Comparison of ENCODE assay signal across 8 mouse cellular contexts in genomic region chr11:74522487-74523209, GRCm38 (mm10).
DNase-seq lines count a peak whose midpoint lies in the region; ATAC-seq and TF ChIP-seq lines count a peak whose summit lies in the region.

No protein-coding gene starts in this region.

- H3K4me1 ChIP-seq in embryonic fibroblast, embryonic 13.5 days (ENCODE audit: control insufficient read depth, insufficient read depth, low read length) = no peaks in the 10 kb centered on the region

- intact Hi-C loops in heart, postnatal 36 days (cut with DNase I) = no loop called here

- peak; percentile 52 for DNase-seq in CD4-positive helper T cell, adult 2 months (ENCODE audit: low read depth, low spot score)
- peak; percentile 86 for DNase-seq in adrenal gland, postnatal 10 days
- peak; percentile 73 to 81 for DNase-seq in heart, postnatal 36 days
- peak; percentile 46 to 70 for DNase-seq in layer of hippocampus, postnatal 10 days (ENCODE audit: low spot score in 2 of 2)
- DNase-seq in right cerebral cortex, postnatal 14 days = peak; percentile 50
- DNase-seq in urinary bladder, postnatal 36 days (ENCODE audit: low spot score in 2 of 2) = peak; percentile 61 to 67

- H3K27ac ChIP-seq in embryonic fibroblast, embryonic 13.5 days (ENCODE audit: insufficient read depth, low read length) = 0 out of 2 replicates have a peak overlapping the region, but pooled peaks have one; percentile 8

- TF ChIP-seq CTCF in embryonic fibroblast, embryonic 13.5 days (IDR thresholded peaks at IDR 0.05; ENCODE audit: borderline replicate concordance, insufficient read depth, low read length) = no peak

- TF ChIP-seq POLR2A in embryonic fibroblast, embryonic 13.5 days (IDR thresholded peaks at IDR 0.05; ENCODE audit: low read depth, low read length) = peak; percentile 49; the same call in 1 of the 2 replicates

- ATAC-seq in megakaryocyte, adult 5-6 weeks (ENCODE audit: poor library complexity, severe bottlenecking) = peak; percentile 74

- peak overlapping the region; percentile 68 for H3K4me3 ChIP-seq in embryonic fibroblast, embryonic 13.5 days (ENCODE audit: insufficient read depth, low read length)

Comparison
In these comparisons a context has a peak if more than half of its experiments do, and no peak if none do; other contexts are left out.
1. Peak in every context shown above with its lines: DNase-seq, ATAC-seq, H3K4me3 ChIP-seq and H3K27ac ChIP-seq.